In genomic region chr9:44736301-44736700, GRCm38 (mm10) we compare ENCODE assay signal across 16 mouse cellular contexts. TPM values are rescaled to one million over a fixed set of nuclear protein-coding genes. Genes with fewer than 3 reads are reported as not detected.
DNase-seq lines count a peak whose midpoint lies in the region; ATAC-seq and TF ChIP-seq lines count a peak whose summit lies in the region.
"Had no signal": no experiment of that assay in that cellular context is flagged by ENCODE, and none has a peak within 500 bp of the region (broad histone marks: within the 10 kb centered on the region; RNA-seq: fewer than 3 reads in every experiment).

No protein-coding gene starts in this region.

- peak overlapping the region; percentile 0; the same call in 1 of the 2 replicates for H3K27ac ChIP-seq in hindbrain, embryonic 12.5 days
- H3K27ac ChIP-seq in hindbrain, embryonic 11.5 days (ENCODE audit: low read depth, low read length): no peak overlapping the region
- 0 out of 2 replicates have a peak overlapping the region, but pooled peaks have one; percentile 5 for H3K27ac ChIP-seq in embryonic facial prominence, embryonic 15.5 days (replicated peaks)
- peak overlapping the region; percentile 95 for H3K27ac ChIP-seq in kidney, embryonic 16.5 days (ENCODE audit: low read length)
- H3K27ac ChIP-seq in limb, embryonic 14.5 days (replicated peaks; ENCODE audit: low read depth, low read length): peak overlapping the region; percentile 86; the same call in 1 of the 2 replicates
- H3K27ac ChIP-seq in liver, embryonic 11.5 days (ENCODE audit: low read depth, low read length): no peak overlapping the region
- no peak overlapping the region for H3K27ac ChIP-seq in heart, embryonic 12.5 days (ENCODE audit: poor library complexity, severe bottlenecking)
- H3K27ac ChIP-seq: forebrain, embryonic 13.5 days; hindbrain, embryonic 14.5 days; liver, embryonic 13.5 days; midbrain, embryonic 10.5 days had no signal

- peaks cover 23% of the 10 kb centered on the region for H3K27me3 ChIP-seq in hindbrain, embryonic 12.5 days
- peaks cover 8% of the 10 kb centered on the region; the same call in 1 of the 2 replicates for H3K27me3 ChIP-seq in hindbrain, embryonic 11.5 days (ENCODE audit: control insufficient read depth, insufficient read depth, low read length)
- peaks cover 6% of the 10 kb centered on the region; the same call in 1 of the 2 replicates for H3K27me3 ChIP-seq in embryonic facial prominence, embryonic 15.5 days
- H3K27me3 ChIP-seq in kidney, embryonic 16.5 days (ENCODE audit: insufficient read depth, low read length): no peaks in the 10 kb centered on the region
- no peaks in the 10 kb centered on the region for H3K27me3 ChIP-seq in limb, embryonic 14.5 days (ENCODE audit: control insufficient read depth, insufficient read depth, low read length)
- H3K27me3 ChIP-seq in liver, embryonic 11.5 days (replicated peaks; ENCODE audit: control insufficient read depth, insufficient read depth, low read length): peaks cover 13% of the 10 kb centered on the region
- H3K27me3 ChIP-seq in heart, embryonic 12.5 days (replicated peaks): no peaks in the 10 kb centered on the region

- H3K9me3 ChIP-seq in hindbrain, embryonic 12.5 days (replicated peaks): no peaks in the 10 kb centered on the region
- no peaks in the 10 kb centered on the region for H3K9me3 ChIP-seq in hindbrain, embryonic 11.5 days (ENCODE audit: control insufficient read depth, low read length)
- H3K9me3 ChIP-seq in embryonic facial prominence, embryonic 15.5 days (replicated peaks): no peaks in the 10 kb centered on the region
- no peaks in the 10 kb centered on the region; the same call in 1 of the 2 replicates for H3K9me3 ChIP-seq in kidney, embryonic 16.5 days (ENCODE audit: low read length)
- no peaks in the 10 kb centered on the region for H3K9me3 ChIP-seq in limb, embryonic 14.5 days (ENCODE audit: control insufficient read depth, low read length)
- no peaks in the 10 kb centered on the region for H3K9me3 ChIP-seq in liver, embryonic 11.5 days (ENCODE audit: control insufficient read depth, low read length)
- H3K9me3 ChIP-seq in heart, embryonic 12.5 days (replicated peaks): no peaks in the 10 kb centered on the region
- H3K9me3 ChIP-seq: liver, embryonic 13.5 days; midbrain, embryonic 10.5 days; neural tube, embryonic 15.5 days had no signal

- TF ChIP-seq POLR2A in limb, embryonic 14.5 days (IDR thresholded peaks at IDR 0.05; ENCODE audit: borderline replicate concordance, extremely low read depth, insufficient read depth, insufficient read length): no peak

- ATAC-seq in hindbrain, embryonic 12.5 days (ENCODE audit: low FRiP score): no peak
- ATAC-seq in hindbrain, embryonic 11.5 days (ENCODE audit: low FRiP score): no peak
- ATAC-seq in embryonic facial prominence, embryonic 15.5 days (ENCODE audit: insufficient number of reproducible peaks, low FRiP score, low TSS enrichment, low read depth): no peak
- ATAC-seq in kidney, embryonic 16.5 days (ENCODE audit: low FRiP score, low TSS enrichment): peak; percentile 12; the same call in 1 of the 2 replicates
- no peak for ATAC-seq in limb, embryonic 14.5 days (ENCODE audit: low FRiP score, low read depth)
- no peak for ATAC-seq in megakaryocyte-erythroid progenitor cell, adult 5-6 weeks (replicated peaks; ENCODE audit: low FRiP score, low TSS enrichment, poor library complexity, severe bottlenecking)
- no peak for ATAC-seq in liver, embryonic 11.5 days (replicated peaks; ENCODE audit: low FRiP score)
- no peak for ATAC-seq in heart, embryonic 12.5 days (ENCODE audit: insufficient number of reproducible peaks, low FRiP score)
- ATAC-seq: forebrain, embryonic 13.5 days; intestine, postnatal 0 days had no signal

- 54% methylated on average over 2 of the region's 2 CpGs for WGBS in hindbrain, embryonic 12.5 days
- WGBS in hindbrain, embryonic 11.5 days: 38% methylated on average over 2 of the region's 2 CpGs
- WGBS in embryonic facial prominence, embryonic 15.5 days: 65% methylated on average over 2 of the region's 2 CpGs
- 52% methylated on average over 2 of the region's 2 CpGs for WGBS in kidney, embryonic 16.5 days
- 70% methylated on average over 2 of the region's 2 CpGs for WGBS in limb, embryonic 14.5 days
- WGBS in liver, embryonic 11.5 days: 53% methylated on average over 2 of the region's 2 CpGs
- 74% methylated on average over 2 of the region's 2 CpGs for WGBS in heart, embryonic 12.5 days

- H3K9ac ChIP-seq in hindbrain, embryonic 12.5 days: no peak overlapping the region
- H3K9ac ChIP-seq in hindbrain, embryonic 11.5 days (ENCODE audit: low read depth, low read length): no peak overlapping the region
- H3K9ac ChIP-seq in embryonic facial prominence, embryonic 15.5 days: no peak overlapping the region
- H3K9ac ChIP-seq in kidney, embryonic 16.5 days (replicated peaks; ENCODE audit: low read length): peak overlapping the region; percentile 44; the same call in 1 of the 2 replicates
- H3K9ac ChIP-seq in limb, embryonic 14.5 days (ENCODE audit: low read depth, low read length, severe bottlenecking): no peak overlapping the region
- no peak overlapping the region for H3K9ac ChIP-seq in liver, embryonic 11.5 days (ENCODE audit: low read depth, low read length)
- H3K9ac ChIP-seq in heart, embryonic 12.5 days: no peak overlapping the region
- H3K9ac ChIP-seq: forebrain, embryonic 13.5 days; hindbrain, embryonic 14.5 days; liver, embryonic 13.5 days; neural tube, embryonic 15.5 days had no signal

- no peak overlapping the region for H3K4me2 ChIP-seq in hindbrain, embryonic 12.5 days (replicated peaks)
- no peak overlapping the region for H3K4me2 ChIP-seq in hindbrain, embryonic 11.5 days (replicated peaks; ENCODE audit: low read depth, low read length)
- no peak overlapping the region for H3K4me2 ChIP-seq in embryonic facial prominence, embryonic 15.5 days (replicated peaks)
- H3K4me2 ChIP-seq in kidney, embryonic 16.5 days (replicated peaks; ENCODE audit: low read depth, low read length): no peak overlapping the region; the same call in 1 of the 2 replicates
- H3K4me2 ChIP-seq in limb, embryonic 14.5 days (replicated peaks; ENCODE audit: low read depth, low read length, severe bottlenecking): no peak overlapping the region
- no peak overlapping the region for H3K4me2 ChIP-seq in liver, embryonic 11.5 days
- H3K4me2 ChIP-seq in heart, embryonic 12.5 days: no peak overlapping the region
- H3K4me2 ChIP-seq: forebrain, embryonic 13.5 days; hindbrain, embryonic 14.5 days; liver, embryonic 13.5 days; neural tube, embryonic 15.5 days had no signal

- H3K4me3 ChIP-seq in hindbrain, embryonic 12.5 days: no peak overlapping the region
- H3K4me3 ChIP-seq in hindbrain, embryonic 11.5 days (ENCODE audit: low read depth, low read length): no peak overlapping the region
- H3K4me3 ChIP-seq in embryonic facial prominence, embryonic 15.5 days (replicated peaks): no peak overlapping the region
- no peak overlapping the region for H3K4me3 ChIP-seq in kidney, embryonic 16.5 days (ENCODE audit: low read length)
- H3K4me3 ChIP-seq in limb, embryonic 14.5 days (replicated peaks; ENCODE audit: low read length): no peak overlapping the region
- H3K4me3 ChIP-seq in liver, embryonic 11.5 days (ENCODE audit: low read depth, low read length): no peak overlapping the region
- H3K4me3 ChIP-seq in heart, embryonic 12.5 days: no peak overlapping the region
- H3K4me3 ChIP-seq: forebrain, embryonic 13.5 days; liver, embryonic 13.5 days had no signal

- no peak for DNase-seq in hindbrain, embryonic 11.5 days (ENCODE audit: low spot score)
- no peak for DNase-seq in limb, embryonic 14.5 days (ENCODE audit: low spot score)
- DNase-seq in liver, embryonic 11.5 days (ENCODE audit: low spot score): no peak
- DNase-seq: cerebellum, adult 11 months; liver, embryonic 13.5 days; thymus, postnatal 25 days had no signal

- 0 out of 2 replicates have a peak, but pooled peaks cover 5% of the 10 kb centered on the region for H3K36me3 ChIP-seq in hindbrain, embryonic 12.5 days
- no peaks in the 10 kb centered on the region for H3K36me3 ChIP-seq in hindbrain, embryonic 11.5 days (ENCODE audit: control insufficient read depth, insufficient read depth, low read length)
- H3K36me3 ChIP-seq in embryonic facial prominence, embryonic 15.5 days: no peaks in the 10 kb centered on the region; the same call in 1 of the 2 replicates
- peaks cover 4% of the 10 kb centered on the region; the same call in 1 of the 2 replicates for H3K36me3 ChIP-seq in kidney, embryonic 16.5 days (ENCODE audit: insufficient read depth, low read length)
- H3K36me3 ChIP-seq in limb, embryonic 14.5 days (ENCODE audit: control insufficient read depth, insufficient read depth, low read length): peaks cover 5% of the 10 kb centered on the region; the same call in 1 of the 2 replicates
- peaks cover 2% of the 10 kb centered on the region; the same call in 1 of the 2 replicates for H3K36me3 ChIP-seq in liver, embryonic 11.5 days (ENCODE audit: control insufficient read depth, insufficient read depth, low read length)
- peaks cover 8% of the 10 kb centered on the region for H3K36me3 ChIP-seq in heart, embryonic 12.5 days
- H3K36me3 ChIP-seq: liver, embryonic 13.5 days had no signal

- peaks cover 32% of the 10 kb centered on the region for H3K4me1 ChIP-seq in hindbrain, embryonic 12.5 days
- peaks cover 5% of the 10 kb centered on the region for H3K4me1 ChIP-seq in hindbrain, embryonic 11.5 days (replicated peaks; ENCODE audit: control insufficient read depth, insufficient read depth, low read length)
- H3K4me1 ChIP-seq in embryonic facial prominence, embryonic 15.5 days: peaks cover 56% of the 10 kb centered on the region
- peaks cover 38% of the 10 kb centered on the region for H3K4me1 ChIP-seq in kidney, embryonic 16.5 days (ENCODE audit: insufficient read depth, low read length)
- peaks cover 28% of the 10 kb centered on the region for H3K4me1 ChIP-seq in limb, embryonic 14.5 days (ENCODE audit: control insufficient read depth, insufficient read depth, low read length)
- peaks cover 23% of the 10 kb centered on the region for H3K4me1 ChIP-seq in liver, embryonic 11.5 days (replicated peaks; ENCODE audit: control insufficient read depth, insufficient read depth, low read length)
- peaks cover 30% of the 10 kb centered on the region for H3K4me1 ChIP-seq in heart, embryonic 12.5 days (replicated peaks)

RNA-seq across cellular contexts. Expression of gene Phldb1, which starts 1.3 kb away (rescaled TPM):
- 70.8 and 74.1 TPM in 2 replicates for polyA plus RNA-seq in hindbrain, embryonic 12.5 days (2016; fragmentation: Nextera tagmentation; extraction: Ambion mirVana)
- polyA plus RNA-seq in hindbrain, embryonic 11.5 days (2014; fragmentation: Nextera tagmentation; extraction: Ambion mirVana): 36.0 and 36.3 TPM in 2 replicates
- polyA plus RNA-seq in embryonic facial prominence, embryonic 15.5 days (2015; fragmentation: Nextera tagmentation; extraction: Ambion mirVana): 38.6 and 39.0 TPM in 2 replicates
- 37.0 and 37.6 TPM in 2 replicates for polyA plus RNA-seq in kidney, embryonic 16.5 days (2015; fragmentation: Nextera tagmentation; extraction: Ambion mirVana)
- 85.6 and 113 TPM in 2 replicates for polyA plus RNA-seq in limb, embryonic 14.5 days (2012; rRNA removed)
- polyA plus RNA-seq in limb, embryonic 14.5 days (2014; fragmentation: Nextera tagmentation; extraction: Ambion mirVana): 36.5 and 46.2 TPM in 2 replicates
- total RNA-seq in megakaryocyte-erythroid progenitor cell, adult 5-6 weeks (2014; fragmentation: Nextera tagmentation): 3.7 and 5.3 TPM in 2 replicates
- 1.6 and 14.1 TPM in 2 replicates for total RNA-seq in megakaryocyte-erythroid progenitor cell, adult 5-6 weeks (2017)
- polyA plus RNA-seq in liver, embryonic 11.5 days (2014; fragmentation: Nextera tagmentation; extraction: Ambion mirVana): 10.6 and 10.9 TPM in 2 replicates
- polyA plus RNA-seq in heart, embryonic 12.5 days (2016; fragmentation: Nextera tagmentation; extraction: Ambion mirVana): 34.8 and 36.9 TPM in 2 replicates

RNA-seq across cellular contexts. Expression of gene Arcn1, which starts 31.3 kb away (rescaled TPM):
- 179 and 194 TPM in 2 replicates for polyA plus RNA-seq in hindbrain, embryonic 12.5 days (2016; fragmentation: Nextera tagmentation; extraction: Ambion mirVana)
- 198 and 204 TPM in 2 replicates for polyA plus RNA-seq in hindbrain, embryonic 11.5 days (2014; fragmentation: Nextera tagmentation; extraction: Ambion mirVana)
- 191 and 195 TPM in 2 replicates for polyA plus RNA-seq in embryonic facial prominence, embryonic 15.5 days (2015; fragmentation: Nextera tagmentation; extraction: Ambion mirVana)
- 217 and 219 TPM in 2 replicates for polyA plus RNA-seq in kidney, embryonic 16.5 days (2015; fragmentation: Nextera tagmentation; extraction: Ambion mirVana)
- polyA plus RNA-seq in limb, embryonic 14.5 days (2012; rRNA removed): 105 and 111 TPM in 2 replicates
- 221 and 234 TPM in 2 replicates for polyA plus RNA-seq in limb, embryonic 14.5 days (2014; fragmentation: Nextera tagmentation; extraction: Ambion mirVana)
- total RNA-seq in megakaryocyte-erythroid progenitor cell, adult 5-6 weeks (2014; fragmentation: Nextera tagmentation): 111 and 119 TPM in 2 replicates
- 177 and 182 TPM in 2 replicates for total RNA-seq in megakaryocyte-erythroid progenitor cell, adult 5-6 weeks (2017)
- polyA plus RNA-seq in liver, embryonic 11.5 days (2014; fragmentation: Nextera tagmentation; extraction: Ambion mirVana): 171 and 202 TPM in 2 replicates
- 151 and 160 TPM in 2 replicates for polyA plus RNA-seq in heart, embryonic 12.5 days (2016; fragmentation: Nextera tagmentation; extraction: Ambion mirVana)

RNA-seq across cellular contexts. Expression of gene Ift46, which starts 31.4 kb away (rescaled TPM):
- polyA plus RNA-seq in hindbrain, embryonic 12.5 days (2016; fragmentation: Nextera tagmentation; extraction: Ambion mirVana): 153 and 161 TPM in 2 replicates
- polyA plus RNA-seq in hindbrain, embryonic 11.5 days (2014; fragmentation: Nextera tagmentation; extraction: Ambion mirVana): 142 and 154 TPM in 2 replicates
- 107 and 125 TPM in 2 replicates for polyA plus RNA-seq in embryonic facial prominence, embryonic 15.5 days (2015; fragmentation: Nextera tagmentation; extraction: Ambion mirVana)
- polyA plus RNA-seq in kidney, embryonic 16.5 days (2015; fragmentation: Nextera tagmentation; extraction: Ambion mirVana): 100 and 111 TPM in 2 replicates
- 109 and 116 TPM in 2 replicates for polyA plus RNA-seq in limb, embryonic 14.5 days (2012; rRNA removed)
- polyA plus RNA-seq in limb, embryonic 14.5 days (2014; fragmentation: Nextera tagmentation; extraction: Ambion mirVana): 123 and 131 TPM in 2 replicates
- 27.7 and 31.3 TPM in 2 replicates for total RNA-seq in megakaryocyte-erythroid progenitor cell, adult 5-6 weeks (2014; fragmentation: Nextera tagmentation)
- total RNA-seq in megakaryocyte-erythroid progenitor cell, adult 5-6 weeks (2017): 24.1 and 28.7 TPM in 2 replicates
- 48.9 and 54.0 TPM in 2 replicates for polyA plus RNA-seq in liver, embryonic 11.5 days (2014; fragmentation: Nextera tagmentation; extraction: Ambion mirVana)
- polyA plus RNA-seq in heart, embryonic 12.5 days (2016; fragmentation: Nextera tagmentation; extraction: Ambion mirVana): 63.1 and 71.9 TPM in 2 replicates

Comparison
In these comparisons a context has a peak if more than half of its experiments do, and no peak if none do; other contexts are left out.
1. H3K27ac ChIP-seq: peak in hindbrain, embryonic 12.5 days (single experiment), embryonic facial prominence, embryonic 15.5 days (single experiment), kidney, embryonic 16.5 days (single experiment) and limb, embryonic 14.5 days (single experiment); none in hindbrain, embryonic 11.5 days (single experiment), liver, embryonic 11.5 days (single experiment) and heart, embryonic 12.5 days (single experiment).